Mouse (Mus musculus): ENCODE data around the gene Ski. TPM values are rescaled to one million over a fixed set of nuclear protein-coding genes. Genes with fewer than 3 reads are reported as not detected.

The Ski gene
- polyA plus RNA-seq, 1 experiment from 2014 or later: 12.7 TPM

DNA sequence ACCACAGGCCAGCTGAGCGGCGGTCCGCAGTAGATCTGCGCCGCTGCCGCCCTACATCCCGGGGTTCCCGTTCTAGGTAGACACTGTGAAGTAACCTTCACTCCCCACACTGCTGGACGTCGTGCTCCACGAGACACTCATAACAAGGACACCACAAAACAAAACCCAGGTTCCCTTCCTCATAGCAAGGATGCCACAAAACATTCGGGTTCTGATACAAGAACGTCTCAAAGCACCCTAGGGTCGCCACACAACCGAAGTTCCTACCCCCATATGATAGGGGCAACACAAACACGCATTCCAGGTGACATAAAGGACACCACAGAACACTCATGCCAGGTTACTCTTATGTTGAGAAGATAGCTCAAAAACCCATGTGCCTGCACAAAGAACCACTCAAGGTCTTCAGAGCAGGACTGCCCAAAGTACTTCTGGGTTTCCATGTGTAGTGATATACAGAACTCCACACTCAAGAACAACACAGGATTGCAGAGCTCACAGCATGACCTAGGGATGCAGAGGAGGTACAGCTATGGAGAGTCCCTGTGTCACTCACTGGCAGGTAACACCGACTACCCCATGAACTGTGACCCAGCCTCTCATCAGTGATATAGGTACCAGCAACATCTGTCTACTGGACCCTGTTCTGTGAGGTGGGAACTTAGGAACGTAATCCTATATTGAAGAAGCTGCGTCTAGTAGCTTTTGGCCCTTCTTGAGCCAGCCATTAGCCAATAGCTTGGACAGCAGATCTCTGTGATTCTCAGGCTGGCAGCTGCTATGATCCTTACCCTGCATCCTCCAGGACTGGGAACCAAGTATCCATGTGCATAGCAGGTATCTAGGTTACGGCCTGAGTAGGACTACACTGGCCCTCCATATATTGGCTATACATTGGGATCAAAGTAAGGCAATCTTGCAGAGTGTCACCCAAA is 1.5 kb upstream of the Ski start:
- DNase-seq (ENCODE audit: low spot score, missing footprints) (peak; percentile 94), ATAC-seq (ENCODE audit: low FRiP score) (no peak)
- H3K27me3 ChIP-seq (ENCODE audit: control insufficient read depth, insufficient read depth, low read length): no peaks in the 10 kb centered on the region
- no peaks in the 10 kb centered on the region for H3K9me3 ChIP-seq (ENCODE audit: control insufficient read depth, low read length)
- WGBS: 35% methylated on average over 20 of the region's 20 CpGs
- peaks cover 24% of the 10 kb centered on the region for H3K4me1 ChIP-seq (ENCODE audit: control insufficient read depth, insufficient read depth, low read length)
- peak overlapping the region; percentile 68 for H3K9ac ChIP-seq (ENCODE audit: low read length)
- H3K27ac ChIP-seq (ENCODE audit: low read depth, low read length): peak overlapping the region; percentile 64
- peak overlapping the region; percentile 50 for H3K4me2 ChIP-seq
- peak overlapping the region; percentile 96 for H3K4me3 ChIP-seq (ENCODE audit: low read depth, low read length)
- H3K36me3 ChIP-seq (ENCODE audit: control insufficient read depth, insufficient read depth, low read length): no peaks in the 10 kb centered on the region

DNA sequence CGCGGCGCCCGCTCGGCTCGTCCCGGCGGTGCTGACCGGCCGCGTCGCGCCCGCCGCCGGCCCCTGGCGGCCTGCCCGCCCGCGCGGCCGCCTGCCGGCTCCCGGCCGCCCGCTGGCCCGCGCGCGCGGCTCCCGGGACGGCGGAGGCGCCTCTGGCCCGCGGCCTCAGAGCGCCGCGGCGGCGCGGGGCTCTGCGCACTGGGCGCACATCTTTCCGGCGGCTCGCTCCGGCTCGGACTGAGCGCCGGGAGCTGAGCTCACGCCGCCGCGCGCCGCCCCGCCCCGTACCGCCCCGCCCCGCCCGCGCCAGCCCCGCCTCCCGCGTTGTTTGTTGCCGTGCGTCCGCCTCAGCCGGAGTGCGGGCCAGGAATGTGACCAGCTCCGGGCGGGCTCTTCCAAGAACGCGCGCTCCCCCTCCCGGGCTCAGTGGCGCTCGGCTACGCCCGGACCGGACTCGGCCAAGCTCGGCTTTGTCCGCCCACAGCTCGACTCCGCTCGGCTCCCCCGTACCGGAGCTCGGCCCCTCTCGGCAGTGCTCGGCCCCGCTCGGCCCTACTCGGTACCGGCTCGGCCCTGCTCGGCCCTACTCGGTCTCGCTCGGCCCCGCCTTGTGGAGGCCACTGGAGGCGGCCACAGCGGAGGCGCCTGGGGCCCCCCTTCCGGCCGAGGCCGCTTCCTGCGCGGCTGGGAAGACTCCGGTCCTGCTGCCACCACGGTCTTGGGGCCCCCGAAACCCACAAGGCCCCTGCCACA is 625 bp upstream of the Ski start:
- peak overlapping the region; percentile 64 for H3K27ac ChIP-seq (ENCODE audit: low read depth, low read length)
- H3K9me3 ChIP-seq (ENCODE audit: control insufficient read depth, low read length): no peaks in the 10 kb centered on the region
- H3K27me3 ChIP-seq (ENCODE audit: control insufficient read depth, insufficient read depth, low read length): no peaks in the 10 kb centered on the region
- ATAC-seq (ENCODE audit: low FRiP score): peak; percentile 99
- peaks cover 31% of the 10 kb centered on the region for H3K4me1 ChIP-seq (ENCODE audit: control insufficient read depth, insufficient read depth, low read length)
- under 1% methylated on average over 54 of the region's 116 CpGs for WGBS
- peak; percentile 100 for DNase-seq (ENCODE audit: low spot score, missing footprints)
- peak overlapping the region; percentile 95 for H3K9ac ChIP-seq (ENCODE audit: low read length)
- H3K36me3 ChIP-seq (ENCODE audit: control insufficient read depth, insufficient read depth, low read length): no peaks in the 10 kb centered on the region
- peak overlapping the region; percentile 99 for H3K4me2 ChIP-seq
- H3K4me3 ChIP-seq (ENCODE audit: low read depth, low read length): peak overlapping the region; percentile 96

DNA sequence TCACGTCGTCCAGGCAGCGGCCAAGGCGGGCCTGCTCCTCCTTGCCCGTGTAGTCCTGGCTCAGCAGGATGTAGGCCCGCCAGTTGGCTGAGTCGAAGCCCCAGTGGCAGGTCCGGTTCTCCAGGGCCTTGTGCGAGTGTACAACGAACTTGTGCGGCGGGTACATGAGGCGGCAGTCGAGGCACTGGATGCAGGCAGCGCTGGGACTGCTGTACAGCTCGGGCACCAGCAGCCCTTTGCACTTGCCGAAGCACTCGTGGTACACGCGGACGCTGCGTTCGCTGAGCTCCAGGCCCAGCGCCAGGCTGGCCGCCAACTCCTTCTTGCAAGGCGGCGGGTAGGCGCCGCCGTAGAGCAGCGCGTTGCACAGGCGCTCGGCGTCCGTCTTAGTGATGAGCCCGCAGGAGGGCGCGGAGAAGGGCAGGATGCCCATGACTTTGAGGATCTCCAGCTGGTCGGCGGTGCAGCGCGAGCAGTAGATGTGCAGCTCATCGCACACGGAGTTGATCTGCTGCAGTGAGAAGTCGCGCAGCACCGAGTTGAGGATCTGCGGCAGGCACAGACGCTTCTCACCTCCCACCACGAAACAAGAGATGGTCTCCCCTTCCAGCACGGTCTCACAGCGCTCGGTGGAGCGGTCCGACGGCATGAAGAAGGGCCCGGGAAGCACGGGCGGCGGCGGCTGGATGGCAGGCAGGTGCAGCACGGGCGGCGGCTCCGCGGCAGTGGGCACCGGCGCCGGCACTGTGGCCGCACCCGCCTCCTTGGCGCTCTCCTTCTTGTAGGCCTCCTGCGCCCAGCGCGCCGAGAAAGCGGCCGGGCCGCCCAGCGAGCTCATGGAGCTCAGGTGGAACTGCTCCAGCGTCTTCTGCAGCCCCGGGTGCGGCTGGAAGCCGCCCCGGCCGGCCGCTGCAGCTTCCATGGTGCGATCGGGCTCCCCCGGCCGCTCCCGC is 517 bp downstream of the Ski start:
- WGBS: under 1% methylated on average over 74 of the region's 93 CpGs

DNA sequence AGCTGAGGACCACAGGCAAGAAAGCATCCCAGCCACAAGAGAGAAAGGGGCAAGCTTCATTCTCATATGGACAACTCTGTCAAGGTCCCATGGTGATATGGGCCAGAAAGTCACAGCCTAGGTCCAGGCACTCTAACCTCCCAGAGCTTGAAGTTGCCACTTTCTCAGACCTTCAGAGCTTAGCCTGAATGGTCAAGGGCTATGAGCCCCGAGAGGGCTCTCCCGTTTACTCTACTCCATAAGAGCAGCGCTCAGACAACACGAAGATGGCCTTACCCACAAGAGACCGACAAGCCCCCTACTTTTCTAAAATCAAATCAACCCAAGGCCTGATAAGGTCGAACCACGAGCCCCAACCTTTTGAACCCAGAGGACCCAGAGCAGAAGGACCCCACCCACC is 1.3 kb downstream of the Ski start:
- Histone ChIP-seq H3K4me3 (ENCODE audit: low read depth, low read length) (peak overlapping the region; percentile 96), H3K27ac (ENCODE audit: low read depth, low read length) (no peak overlapping the region), H3K9me3 (ENCODE audit: control insufficient read depth, low read length) (no peaks in the 10 kb centered on the region), H3K4me1 (ENCODE audit: control insufficient read depth, insufficient read depth, low read length) (peaks cover 40% of the 10 kb centered on the region), H3K27me3 (ENCODE audit: control insufficient read depth, insufficient read depth, low read length) (no peaks in the 10 kb centered on the region), H3K36me3 (ENCODE audit: control insufficient read depth, insufficient read depth, low read length) (no peaks in the 10 kb centered on the region), H3K9ac (ENCODE audit: low read length) (peak overlapping the region; percentile 95), H3K4me2 (peak overlapping the region; percentile 99)
- ATAC-seq (ENCODE audit: low FRiP score): no peak
- 0% methylated on average over 7 of the region's 7 CpGs for WGBS
- peak; percentile 94 for DNase-seq (ENCODE audit: low spot score, missing footprints)

More for the DNA sequence above, 517 bp downstream of the Ski start:
- Histone ChIP-seq H3K4me1 (ENCODE audit: control insufficient read depth, insufficient read depth, low read length) (peaks cover 37% of the 10 kb centered on the region), H3K4me2 (peak overlapping the region; percentile 99), H3K27me3 (ENCODE audit: control insufficient read depth, insufficient read depth, low read length) (no peaks in the 10 kb centered on the region), H3K4me3 (ENCODE audit: low read depth, low read length) (peak overlapping the region; percentile 96), H3K27ac (ENCODE audit: low read depth, low read length) (peak overlapping the region; percentile 48), H3K9me3 (ENCODE audit: control insufficient read depth, low read length) (no peaks in the 10 kb centered on the region), H3K36me3 (ENCODE audit: control insufficient read depth, insufficient read depth, low read length) (no peaks in the 10 kb centered on the region), H3K9ac (ENCODE audit: low read length) (peak overlapping the region; percentile 95)
- DNase-seq (ENCODE audit: low spot score, missing footprints) (peak; percentile 97), ATAC-seq (ENCODE audit: low FRiP score) (no peak)

DNA sequence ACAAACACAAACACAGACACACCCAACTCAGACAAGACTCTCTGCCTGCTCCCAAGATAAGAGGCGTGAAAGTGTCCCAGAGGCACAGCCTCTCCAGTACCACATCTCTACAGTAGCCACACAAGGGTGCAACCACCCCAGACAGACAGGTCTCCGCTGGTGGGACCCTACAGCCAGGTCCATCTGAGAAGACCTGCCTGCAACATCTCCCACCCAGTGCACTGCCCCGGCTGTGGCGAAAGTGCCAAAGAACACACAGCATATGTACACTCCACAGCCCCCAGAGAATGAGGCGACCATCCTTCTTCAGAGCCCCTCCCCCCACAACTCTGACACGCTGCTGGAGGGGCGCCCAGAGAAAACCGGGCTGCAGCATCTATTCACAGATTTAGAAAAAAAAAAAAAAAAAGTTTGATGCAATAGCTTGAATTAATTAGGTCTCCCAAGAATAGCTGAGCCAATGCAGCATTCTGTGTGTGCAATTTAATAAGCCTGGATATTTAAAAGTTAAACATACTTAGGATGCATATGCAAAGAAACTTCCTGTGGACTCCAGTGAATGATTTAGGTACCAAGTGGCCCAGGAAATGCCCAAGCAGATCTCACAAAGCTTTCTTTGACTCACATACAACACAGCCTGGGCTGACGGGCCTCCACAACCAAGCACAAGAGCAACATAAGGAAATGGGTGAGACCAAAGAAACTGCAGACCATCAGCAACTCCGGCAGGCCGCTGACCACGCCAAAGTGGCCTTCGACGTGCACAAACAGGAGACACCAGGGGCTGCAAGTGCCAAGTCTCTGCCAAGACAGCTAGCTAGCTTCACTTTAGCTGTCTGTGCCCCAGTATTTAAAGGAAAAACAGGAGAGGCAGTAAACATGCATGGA is 1.9 kb downstream of the Ski start:
- no peaks in the 10 kb centered on the region for H3K36me3 ChIP-seq (ENCODE audit: control insufficient read depth, insufficient read depth, low read length)
- 13% methylated on average over 14 of the region's 14 CpGs for WGBS
- peak overlapping the region; percentile 96 for H3K4me3 ChIP-seq (ENCODE audit: low read depth, low read length)
- no peaks in the 10 kb centered on the region for H3K9me3 ChIP-seq (ENCODE audit: control insufficient read depth, low read length)
- H3K27me3 ChIP-seq (ENCODE audit: control insufficient read depth, insufficient read depth, low read length): no peaks in the 10 kb centered on the region
- DNase-seq (ENCODE audit: low spot score, missing footprints) (no peak), ATAC-seq (ENCODE audit: low FRiP score) (no peak)
- peak overlapping the region; percentile 95 for H3K9ac ChIP-seq (ENCODE audit: low read length)
- no peak overlapping the region for H3K27ac ChIP-seq (ENCODE audit: low read depth, low read length)
- H3K4me1 ChIP-seq (ENCODE audit: control insufficient read depth, insufficient read depth, low read length): peaks cover 43% of the 10 kb centered on the region
- H3K4me2 ChIP-seq: peak overlapping the region; percentile 99

DNA sequence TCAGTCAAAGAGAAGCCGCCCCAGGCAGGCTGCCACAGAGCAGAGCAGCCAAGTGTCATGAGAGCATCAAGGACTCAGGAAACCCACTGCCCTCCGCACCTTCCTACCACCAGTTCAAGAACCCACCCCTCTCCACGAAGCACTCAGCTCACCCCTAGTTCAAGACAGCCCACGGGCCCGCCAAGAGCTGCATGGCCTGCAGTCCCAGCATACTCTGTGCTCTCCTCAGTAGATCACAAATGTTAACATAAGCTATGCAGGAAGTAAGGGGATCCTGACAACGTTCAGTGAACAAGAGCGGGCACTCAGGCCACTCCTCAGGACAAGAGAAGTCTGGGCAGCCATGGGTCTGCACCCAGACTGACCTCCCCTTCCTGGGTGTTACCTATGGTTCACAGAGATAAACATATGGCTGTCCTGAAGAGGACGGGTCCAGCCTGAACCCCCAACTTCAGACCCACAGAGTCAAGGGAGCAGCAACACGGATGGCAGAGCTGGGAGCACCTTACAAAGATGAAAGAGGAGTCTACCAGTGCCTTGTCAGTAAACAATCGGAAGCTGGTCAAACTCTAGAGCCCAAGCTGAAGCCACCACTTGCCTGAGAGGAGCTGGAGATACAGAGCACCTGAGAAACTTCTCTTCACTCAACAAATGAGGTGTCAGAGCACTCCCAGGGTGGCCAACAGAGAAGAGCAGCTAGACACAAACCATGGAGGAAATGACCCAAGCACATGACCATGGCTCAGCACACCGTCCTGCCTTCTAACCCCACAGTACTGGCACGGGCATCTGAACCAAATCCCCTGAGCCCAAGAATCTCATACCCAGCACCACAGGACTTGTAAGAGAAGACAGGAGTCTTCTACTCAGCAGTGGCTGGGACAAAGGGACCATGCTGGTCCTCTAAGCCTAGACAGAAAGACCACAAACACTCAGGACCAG is 2.9 kb downstream of the Ski start:
- no peaks in the 10 kb centered on the region for H3K9me3 ChIP-seq (ENCODE audit: control insufficient read depth, low read length)
- H3K4me2 ChIP-seq: peak overlapping the region; percentile 99
- H3K27ac ChIP-seq (ENCODE audit: low read depth, low read length): no peak overlapping the region
- H3K4me1 ChIP-seq (ENCODE audit: control insufficient read depth, insufficient read depth, low read length): peaks cover 47% of the 10 kb centered on the region
- H3K27me3 ChIP-seq (ENCODE audit: control insufficient read depth, insufficient read depth, low read length): no peaks in the 10 kb centered on the region
- peak overlapping the region; percentile 96 for H3K4me3 ChIP-seq (ENCODE audit: low read depth, low read length)
- no peaks in the 10 kb centered on the region for H3K36me3 ChIP-seq (ENCODE audit: control insufficient read depth, insufficient read depth, low read length)
- ATAC-seq (ENCODE audit: low FRiP score) (no peak), DNase-seq (ENCODE audit: low spot score, missing footprints) (no peak)
- WGBS: 66% methylated on average over 12 of the region's 12 CpGs
- peak overlapping the region; percentile 95 for H3K9ac ChIP-seq (ENCODE audit: low read length)

DNA sequence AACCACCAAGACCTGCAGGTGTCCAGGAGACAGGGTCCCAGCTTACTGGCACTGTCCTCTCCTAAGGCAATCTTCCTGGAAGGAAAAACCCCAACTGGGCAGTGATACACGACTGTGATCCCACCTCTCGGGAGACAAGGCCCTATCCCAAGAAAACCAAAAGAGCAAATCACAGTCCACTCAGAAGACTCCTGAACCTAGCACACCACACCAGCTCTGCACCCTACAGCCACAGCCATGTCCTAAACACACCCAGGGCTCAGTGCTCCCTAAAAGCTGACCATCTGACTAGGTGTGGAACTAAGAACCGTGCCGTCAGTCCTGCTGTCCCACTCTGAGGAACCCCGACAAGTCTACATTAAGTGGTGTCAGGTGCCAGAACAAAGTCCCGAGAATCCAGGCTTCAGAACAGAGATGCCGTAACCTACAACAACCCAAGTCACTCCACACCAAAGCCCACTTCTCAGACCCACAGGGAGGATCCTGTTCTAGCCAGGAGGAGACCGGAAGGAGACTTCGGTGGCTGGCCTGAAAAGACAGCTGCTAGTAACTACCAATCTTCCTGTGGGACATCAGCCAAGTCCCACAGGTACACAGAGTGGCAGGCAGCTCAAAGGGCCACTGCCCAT is 4.2 kb downstream of the Ski start:
- WGBS: 85% methylated on average over 9 of the region's 9 CpGs
- DNase-seq (ENCODE audit: low spot score, missing footprints): no peak
- Histone ChIP-seq H3K9me3 (ENCODE audit: control insufficient read depth, low read length) (no peaks in the 10 kb centered on the region), H3K4me3 (ENCODE audit: low read depth, low read length) (no peak overlapping the region), H3K36me3 (ENCODE audit: control insufficient read depth, insufficient read depth, low read length) (no peaks in the 10 kb centered on the region), H3K27ac (ENCODE audit: low read depth, low read length) (no peak overlapping the region), H3K27me3 (ENCODE audit: control insufficient read depth, insufficient read depth, low read length) (no peaks in the 10 kb centered on the region), H3K4me1 (ENCODE audit: control insufficient read depth, insufficient read depth, low read length) (peaks cover 46% of the 10 kb centered on the region), H3K4me2 (peak overlapping the region; percentile 99; the same call in 1 of the 2 replicates), H3K9ac (ENCODE audit: low read length) (no peak overlapping the region)
- ATAC-seq (ENCODE audit: low FRiP score): no peak

Data from midbrain, embryonic 11.5 days (tissue).